Mouse (Mus musculus): Measurements from ENCODE around the gene Cfap298. TPM values are rescaled to one million over a fixed set of nuclear protein-coding genes. Genes with fewer than 3 reads are reported as not detected.
A peak's percentile ranks its signal among the peaks of the same experiment; 100 is the strongest.

Cfap298 gene
- total and polyA plus RNA-seq, 3 experiments: 68.5 to 117 TPM; not detected in 1

DNA sequence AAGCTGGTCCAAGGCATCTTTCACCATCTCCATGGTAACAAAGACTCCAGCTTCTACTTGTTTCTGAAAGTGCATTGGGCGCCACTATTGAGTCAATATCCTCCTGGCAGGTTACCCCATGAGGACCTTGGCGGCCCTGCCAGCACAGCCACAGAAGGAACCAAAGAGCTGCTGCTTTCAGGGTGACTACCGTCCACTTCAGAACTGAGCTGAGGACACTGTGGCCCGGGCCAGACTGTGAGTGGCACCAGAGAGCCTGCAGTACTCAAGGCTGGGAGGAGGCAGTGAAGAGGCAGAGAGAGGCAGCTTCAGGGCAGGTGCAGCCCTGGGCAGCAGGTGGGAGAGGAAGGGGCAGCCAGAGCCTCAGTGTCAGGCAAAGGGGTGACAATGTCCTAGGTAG, 7.5 kb downstream of the Cfap298 start:
- no peaks in the 10 kb centered on the region for H3K27me3 ChIP-seq (ENCODE audit: control insufficient read depth in 1 of 2, insufficient read depth in 2 of 2, low read length in 2 of 2)
- no peak for DNase-seq (ENCODE audit: low read depth, low spot score)
- no peaks in the 10 kb centered on the region for H3K79me2 ChIP-seq (ENCODE audit: control insufficient read depth, insufficient read depth, low read length, poor library complexity)
- no peak overlapping the region for H3K27ac ChIP-seq (ENCODE audit: control insufficient read depth, low read depth, low read length)
- H3K4me3 ChIP-seq (ENCODE audit: control insufficient read depth in 1 of 2, insufficient read depth in 1 of 2, low read depth in 2 of 2, low read length in 2 of 2): no peak overlapping the region
- no peaks in the 10 kb centered on the region for H3K9me3 ChIP-seq (replicated peaks; ENCODE audit: insufficient read depth, low read length)
- H3K9ac ChIP-seq (ENCODE audit: control insufficient read depth, low read depth, low read length, poor library complexity, severe bottlenecking): no peak overlapping the region
- no peaks in the 10 kb centered on the region; a peak in 1 of 4 replicates for H3K36me3 ChIP-seq (ENCODE audit: control insufficient read depth in 1 of 2, insufficient read depth in 2 of 2, low read length in 2 of 2)
- H3K4me1 ChIP-seq (ENCODE audit: control insufficient read depth in 1 of 2, insufficient read depth in 2 of 2, low read length in 2 of 2): no peaks in the 10 kb centered on the region
- no peak for TF ChIP-seq SIN3A (IDR thresholded peaks at IDR 0.05; ENCODE audit: low read length)
- no peak for TF ChIP-seq CHD1 (IDR thresholded peaks at IDR 0.05; ENCODE audit: low read depth, low read length)
- TF ChIP-seq MAFK (IDR thresholded peaks at IDR 0.05; ENCODE audit: borderline replicate concordance, low read depth, low read length): no peak
- TF ChIP-seq TCF12 (IDR thresholded peaks at IDR 0.05; ENCODE audit: low read depth, low read length): no peak
- no peak for TF ChIP-seq NELFE (IDR thresholded peaks at IDR 0.05; ENCODE audit: low read depth, low read length)
- no peak for TF ChIP-seq RCOR1 (IDR thresholded peaks at IDR 0.05; ENCODE audit: low read depth, low read length)
- no peak for TF ChIP-seq HCFC1 (IDR thresholded peaks at IDR 0.05; ENCODE audit: low read depth, low read length)
- no peak for TF ChIP-seq POLR2AphosphoS5 (IDR thresholded peaks at IDR 0.05; ENCODE audit: borderline replicate concordance, low read depth, low read length)
- no peak for TF ChIP-seq MEF2A (IDR thresholded peaks at IDR 0.05; ENCODE audit: extremely low read depth, insufficient replicate concordance, low read depth, low read length, poor library complexity, severe bottlenecking)
- TF ChIP-seq ZNF384 (IDR thresholded peaks at IDR 0.05; ENCODE audit: low read depth, low read length): no peak
- no peak for TF ChIP-seq POLR2A (IDR thresholded peaks at IDR 0.05; ENCODE audit: control insufficient read depth in 1 of 2, insufficient read depth in 1 of 2, low read depth in 1 of 2, low read length in 2 of 2, poor library complexity in 1 of 2)
- TF ChIP-seq GATA1 (IDR thresholded peaks at IDR 0.05; ENCODE audit: low read depth, low read length): no peak
- TF ChIP-seq GABPA (IDR thresholded peaks at IDR 0.05; ENCODE audit: low read depth, low read length): no peak

DNA sequence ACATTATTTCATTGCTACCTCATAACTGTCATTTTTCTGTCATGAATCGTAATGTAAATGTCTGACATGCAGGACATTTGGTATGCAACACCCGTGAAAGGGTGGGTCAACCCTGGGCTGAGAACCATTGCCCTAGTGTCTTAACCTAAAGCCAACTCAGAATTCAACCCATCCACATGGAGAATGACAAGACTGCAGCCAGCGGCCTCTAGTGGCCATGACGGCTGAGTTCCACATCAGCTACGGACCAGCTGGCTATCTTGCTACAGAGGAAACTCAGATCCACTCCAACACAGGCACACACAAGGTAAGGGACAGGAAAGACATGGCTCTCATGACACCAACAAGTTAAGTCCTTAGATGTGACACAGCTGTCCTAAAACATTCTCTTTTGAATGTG, 9.5 kb downstream of the Cfap298 start:
- TF ChIP-seq MYB (IDR thresholded peaks at IDR 0.05; ENCODE audit: low read depth, low read length): no peak
- no peak for TF ChIP-seq NELFE (IDR thresholded peaks at IDR 0.05; ENCODE audit: low read depth, low read length)
- TF ChIP-seq MYC (IDR thresholded peaks at IDR 0.05; ENCODE audit: low read depth, low read length): 0 out of 2 replicates have a peak, but pooled peaks have one; percentile 27
- TF ChIP-seq POLR2AphosphoS5 (IDR thresholded peaks at IDR 0.05; ENCODE audit: borderline replicate concordance, low read depth, low read length): no peak
- TF ChIP-seq ZMIZ1 (IDR thresholded peaks at IDR 0.05; ENCODE audit: low read depth, low read length): no peak
- TF ChIP-seq MAZ (IDR thresholded peaks at IDR 0.05; ENCODE audit: low read depth, low read length): no peak
- TF ChIP-seq SMC3 (IDR thresholded peaks at IDR 0.05; ENCODE audit: low read depth, low read length): peak; percentile 71
- TF ChIP-seq EP300 (IDR thresholded peaks at IDR 0.05; ENCODE audit: low read depth in 1 of 2, low read length in 2 of 2): no peak
- no peak for TF ChIP-seq KAT2A (conservative IDR thresholded peaks at IDR 0.05; ENCODE audit: low read depth, low read length)
- TF ChIP-seq GABPA (IDR thresholded peaks at IDR 0.05; ENCODE audit: low read depth, low read length): no peak
- TF ChIP-seq CTCF (IDR thresholded peaks at IDR 0.05 in 2 of 3, conservative IDR thresholded peaks at IDR 0.05 in 1 of 3; ENCODE audit: control insufficient read depth in 1 of 3, insufficient read depth in 1 of 3, low read depth in 2 of 3, low read length in 3 of 3, poor library complexity in 1 of 3, severe bottlenecking in 1 of 3): peak; percentile 51 to 80 (median 67)
- 0 out of 2 replicates have a peak, but pooled peaks have one; percentile 36 for TF ChIP-seq ZC3H11A (IDR thresholded peaks at IDR 0.05; ENCODE audit: low read depth, low read length)
- TF ChIP-seq RAD21 (IDR thresholded peaks at IDR 0.05; ENCODE audit: low read depth, low read length): peak; percentile 63
- Histone ChIP-seq H3K79me2 (ENCODE audit: control insufficient read depth, insufficient read depth, low read length, poor library complexity) (no peaks in the 10 kb centered on the region), H3K36me3 (ENCODE audit: control insufficient read depth in 1 of 2, insufficient read depth in 2 of 2, low read length in 2 of 2) (no peaks in the 10 kb centered on the region; a peak in 1 of 4 replicates), H3K4me3 (ENCODE audit: control insufficient read depth in 1 of 2, insufficient read depth in 1 of 2, low read depth in 2 of 2, low read length in 2 of 2) (no peak overlapping the region), H3K4me1 (ENCODE audit: control insufficient read depth in 1 of 2, insufficient read depth in 2 of 2, low read length in 2 of 2) (no peaks in the 10 kb centered on the region), H3K9ac (ENCODE audit: control insufficient read depth, low read depth, low read length, poor library complexity, severe bottlenecking) (no peak overlapping the region), H3K27me3 (ENCODE audit: control insufficient read depth in 1 of 2, insufficient read depth in 2 of 2, low read length in 2 of 2) (no peaks in the 10 kb centered on the region), H3K9me3 (replicated peaks; ENCODE audit: insufficient read depth, low read length) (no peaks in the 10 kb centered on the region), H3K27ac (ENCODE audit: control insufficient read depth, low read depth, low read length) (no peak overlapping the region)
- DNase-seq (ENCODE audit: low read depth, low spot score): peak; percentile 37

Data from MEL (cell line).